Mouse (Mus musculus) layer of hippocampus, adult 2 months (tissue): ENCODE data around the gene Cntn2. TPM values are rescaled to one million over a fixed set of nuclear protein-coding genes. Genes with fewer than 3 reads are reported as not detected.

Experiments
- DNase-seq, 2 experiments: peaks; one replicate each; pipeline ENCODE4 v3.0.0; 2022; ENCODE audit warnings: low spot score in 2 of 2
- H3K27ac ChIP-seq: fragments of 200-600 bp; 2 replicates; pipeline ENCODE4 v1.8.1; 2022
- H3K4me3 ChIP-seq: fragments of 200-600 bp; 2 replicates; pipeline ENCODE4 v1.8.1; 2022; ENCODE audit warnings: mild to moderate bottlenecking
- CTCF ChIP-seq: fragments of 200-600 bp; conservative IDR thresholded peaks from 2 replicates; pipeline ENCODE4 v1.8.1; 2022; ENCODE audit warnings: antibody characterized with exemption, mild to moderate bottlenecking, moderate library complexity
- total RNA-seq, 2 experiments: library from RNA; stranded (reverse); gene quantifications; 2 replicates each; pipeline ENCODE4 v1.2.3; 2021

The Cntn2 gene
- total RNA-seq, 2 experiments from 2014 or later, result 71.8 to 73.9 TPM

GRCm38 (mm10) chr1:132519734-132520133 is 23.3 kb downstream of the Cntn2 start:
- Histone ChIP-seq H3K4me3 (no peak overlapping the region), H3K27ac (no peak overlapping the region)
- TF ChIP-seq CTCF, result no peak
- no peak for DNase-seq

- Histone ChIP-seq H3K27ac (no peak overlapping the region), H3K4me3 (no peak overlapping the region)
- TF ChIP-seq CTCF, result no peak
- no peak for DNase-seq
Observed at GRCm38 (mm10) chr1:132518621-132519020, 24.4 kb downstream of the Cntn2 start.

- DNase-seq, result no peak
- Histone ChIP-seq H3K27ac (no peak overlapping the region), H3K4me3 (no peak overlapping the region)
- no peak for TF ChIP-seq CTCF
Observed at GRCm38 (mm10) chr1:132516776-132517175, 26.3 kb downstream of the Cntn2 start.

GRCm38 (mm10) chr1:132515339-132515738 is 27.7 kb downstream of the Cntn2 start:
- TF ChIP-seq CTCF, result no peak
- H3K4me3 ChIP-seq, result no peak overlapping the region
- no peak for DNase-seq
- H3K27ac ChIP-seq, result no peak overlapping the region

- Histone ChIP-seq H3K27ac (no peak overlapping the region), H3K4me3 (no peak overlapping the region)
- TF ChIP-seq CTCF, result no peak
- no peak for DNase-seq
Observed at GRCm38 (mm10) chr1:132512106-132512505, 30.9 kb downstream of the Cntn2 start.

GRCm38 (mm10) chr1:132511521-132511920 is 31.5 kb downstream of the Cntn2 start:
- no peak for DNase-seq
- no peak overlapping the region for H3K27ac ChIP-seq

GRCm38 (mm10) chr1:132509771-132510170 is 33.3 kb downstream of the Cntn2 start:
- no peak for DNase-seq
- no peak for TF ChIP-seq CTCF

More at GRCm38 (mm10) chr1:132511521-132511920, 31.5 kb downstream of the Cntn2 start:
- no peak overlapping the region for H3K4me3 ChIP-seq
- no peak for TF ChIP-seq CTCF

GRCm38 (mm10) chr1:132506656-132507055 is 36.4 kb downstream of the Cntn2 start:
- DNase-seq, result no peak
- peak overlapping the region; percentile 85 for H3K27ac ChIP-seq
- TF ChIP-seq CTCF, result no peak
- no peak overlapping the region for H3K4me3 ChIP-seq

More at GRCm38 (mm10) chr1:132509771-132510170, 33.3 kb downstream of the Cntn2 start:
- no peak overlapping the region for H3K27ac ChIP-seq
- no peak overlapping the region for H3K4me3 ChIP-seq

GRCm38 (mm10) chr1:132506058-132506457 is 37.0 kb downstream of the Cntn2 start, which contains the start of gene Tmem81:
Tmem81 (plus strand) TSS chr1:132506230.
- Histone ChIP-seq H3K27ac (peak within 1 kb of the TSS; percentile 85), H3K4me3 (no peak within 1 kb of the TSS; the same call in 1 of the 2 replicates)
- no peak for TF ChIP-seq CTCF
- DNase-seq, result no peak

- peak overlapping the region; percentile 85 for H3K27ac ChIP-seq
- no peak for TF ChIP-seq CTCF
- H3K4me3 ChIP-seq, result no peak overlapping the region
- DNase-seq, result no peak
Observed at GRCm38 (mm10) chr1:132505155-132505554, 37.9 kb downstream of the Cntn2 start.

GRCm38 (mm10) chr1:132500535-132500934 is 42.5 kb downstream of the Cntn2 start:
- TF ChIP-seq CTCF, result no peak
- Histone ChIP-seq H3K27ac (peak overlapping the region; percentile 57; the same call in 1 of the 2 replicates), H3K4me3 (no peak overlapping the region)
- no peak for DNase-seq

- Histone ChIP-seq H3K27ac (no peak overlapping the region), H3K4me3 (no peak overlapping the region)
- TF ChIP-seq CTCF, result no peak
- no peak for DNase-seq
Observed at GRCm38 (mm10) chr1:132483759-132484158, 59.3 kb downstream of the Cntn2 start.

GRCm38 (mm10) chr1:132483234-132483633 is 59.8 kb downstream of the Cntn2 start:
- TF ChIP-seq CTCF, result no peak
- no peak overlapping the region for H3K4me3 ChIP-seq
- DNase-seq, result no peak

GRCm38 (mm10) chr1:132481619-132482018 is 61.4 kb downstream of the Cntn2 start:
- Histone ChIP-seq H3K4me3 (no peak overlapping the region), H3K27ac (no peak overlapping the region)
- no peak for TF ChIP-seq CTCF
- no peak for DNase-seq

More at GRCm38 (mm10) chr1:132483234-132483633, 59.8 kb downstream of the Cntn2 start:
- H3K27ac ChIP-seq, result no peak overlapping the region
